Mouse (Mus musculus): ENCODE measurements around the gene Ulk2. TPM values are rescaled to one million over a fixed set of nuclear protein-coding genes. Genes with fewer than 3 reads are reported as not detected.
A peak's percentile ranks its signal among the peaks of the same experiment; 100 is the strongest.

Gene Ulk2
- 19.2 and 20.4 TPM in 2 replicates for polyA plus RNA-seq (2014; fragmentation: Nextera tagmentation; extraction: Ambion mirVana)

DNA sequence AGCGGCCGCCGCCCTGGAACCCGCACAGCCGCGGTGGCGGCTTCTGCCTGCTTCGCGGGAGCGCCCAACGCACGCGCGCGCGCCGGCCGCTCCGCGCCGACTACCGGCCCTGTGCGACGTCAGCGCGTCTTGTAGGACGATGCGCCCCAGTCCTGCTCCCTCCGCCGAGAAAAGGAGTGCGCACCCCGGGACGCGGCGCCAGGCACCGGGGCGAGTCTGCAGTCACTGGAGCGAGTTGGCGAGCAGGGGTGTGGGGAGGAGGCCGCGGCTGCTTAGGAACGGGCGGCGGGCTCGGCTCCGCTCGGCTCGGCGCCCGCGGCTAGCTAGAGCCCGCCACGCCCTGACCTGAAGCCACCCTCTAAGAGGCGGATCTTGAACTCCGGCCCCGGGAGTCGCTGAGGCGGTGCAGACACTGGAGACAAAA is at the start of gene Ulk2:
TSS of gene Ulk2 (minus strand) at position 86 of the 424 bp plus-strand sequence.
- no peaks in the 10 kb centered on the region; the same call in 1 of the 2 replicates for H3K36me3 ChIP-seq (ENCODE audit: control insufficient read depth, insufficient read depth, low read length)
- H3K4me2 ChIP-seq (replicated peaks; ENCODE audit: low read depth, low read length): peak within 1 kb of the TSS; percentile 52
- WGBS: under 1% methylated on average over 57 of the region's 58 CpGs
- no peaks in the 10 kb centered on the region for H3K27me3 ChIP-seq (ENCODE audit: control insufficient read depth, insufficient read depth, low read length)
- H3K27ac ChIP-seq (ENCODE audit: low read length): peak within 1 kb of the TSS; percentile 80
- peak within 1 kb of the TSS; percentile 94 for H3K4me3 ChIP-seq (ENCODE audit: low read depth, low read length)
- H3K9me3 ChIP-seq (ENCODE audit: control insufficient read depth, low read depth, low read length): no peaks in the 10 kb centered on the region
- peaks cover 5% of the 10 kb centered on the region; the same call in 1 of the 2 replicates for H3K4me1 ChIP-seq (ENCODE audit: control insufficient read depth, insufficient read depth, low read length)
- ATAC-seq (ENCODE audit: insufficient number of reproducible peaks, insufficient read depth, low FRiP score, low read depth): peak; percentile 87
- H3K9ac ChIP-seq (replicated peaks; ENCODE audit: low read depth, low read length): peak within 1 kb of the TSS; percentile 94

DNA sequence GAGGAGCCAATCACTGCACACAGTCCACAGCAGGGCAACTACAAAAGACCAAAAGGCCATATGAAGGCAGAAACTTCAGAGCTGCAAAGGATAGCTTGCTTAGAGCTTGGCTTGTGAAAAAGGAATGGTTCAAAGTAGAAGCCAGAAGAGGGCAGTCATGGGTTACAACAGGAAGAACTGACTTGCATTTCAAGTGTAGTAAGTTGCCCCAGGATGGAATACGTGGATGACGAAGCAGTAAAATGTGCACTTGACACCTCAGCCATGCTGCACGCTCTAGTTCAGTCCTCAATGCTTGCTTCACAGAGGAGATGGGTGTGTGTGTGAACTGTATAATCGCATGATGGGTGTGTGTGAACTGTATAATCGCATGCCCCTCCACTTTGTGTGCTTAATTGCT is 27.3 kb upstream of the Ulk2 start:
- no peak overlapping the region for H3K4me2 ChIP-seq (replicated peaks; ENCODE audit: low read depth, low read length)
- WGBS: 79% methylated on average over 5 of the region's 5 CpGs
- peaks cover 33% of the 10 kb centered on the region for H3K36me3 ChIP-seq (ENCODE audit: control insufficient read depth, insufficient read depth, low read length)
- no peaks in the 10 kb centered on the region for H3K27me3 ChIP-seq (ENCODE audit: control insufficient read depth, insufficient read depth, low read length)
- H3K9ac ChIP-seq (replicated peaks; ENCODE audit: low read depth, low read length): no peak overlapping the region
- H3K4me1 ChIP-seq (ENCODE audit: control insufficient read depth, insufficient read depth, low read length): no peaks in the 10 kb centered on the region
- no peak overlapping the region for H3K4me3 ChIP-seq (ENCODE audit: low read depth, low read length)
- no peak overlapping the region for H3K27ac ChIP-seq (ENCODE audit: low read length)
- H3K9me3 ChIP-seq (ENCODE audit: control insufficient read depth, low read depth, low read length): no peaks in the 10 kb centered on the region
- ATAC-seq (ENCODE audit: insufficient number of reproducible peaks, insufficient read depth, low FRiP score, low read depth): no peak

DNA sequence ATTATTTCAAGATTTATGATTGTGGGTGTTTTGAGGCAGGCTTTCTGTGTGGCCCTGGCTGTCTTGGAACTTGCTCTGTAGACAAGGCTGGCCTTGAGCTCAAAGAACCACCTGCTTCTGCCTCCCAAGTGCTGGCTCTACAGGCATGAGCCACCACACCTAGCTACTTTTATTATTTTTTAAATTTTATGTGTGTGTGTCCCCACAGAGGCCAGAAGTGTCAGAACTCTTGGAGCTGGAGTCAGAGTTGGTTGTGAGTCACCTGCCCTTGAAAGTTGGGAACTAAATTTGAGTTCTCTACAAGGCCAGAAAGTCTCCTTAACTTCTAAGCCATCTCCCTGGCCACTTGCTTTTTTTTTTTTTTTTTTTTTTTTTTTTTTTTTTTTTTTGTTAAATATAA is 25.0 kb upstream of the Ulk2 start:
- Histone ChIP-seq H3K4me3 (ENCODE audit: low read depth, low read length) (no peak overlapping the region), H3K36me3 (ENCODE audit: control insufficient read depth, insufficient read depth, low read length) (peaks cover 24% of the 10 kb centered on the region), H3K27ac (ENCODE audit: low read length) (no peak overlapping the region), H3K4me1 (ENCODE audit: control insufficient read depth, insufficient read depth, low read length) (no peaks in the 10 kb centered on the region), H3K27me3 (ENCODE audit: control insufficient read depth, insufficient read depth, low read length) (no peaks in the 10 kb centered on the region), H3K4me2 (replicated peaks; ENCODE audit: low read depth, low read length) (no peak overlapping the region), H3K9ac (replicated peaks; ENCODE audit: low read depth, low read length) (no peak overlapping the region), H3K9me3 (ENCODE audit: control insufficient read depth, low read depth, low read length) (no peaks in the 10 kb centered on the region)
- ATAC-seq (ENCODE audit: insufficient number of reproducible peaks, insufficient read depth, low FRiP score, low read depth): no peak

DNA sequence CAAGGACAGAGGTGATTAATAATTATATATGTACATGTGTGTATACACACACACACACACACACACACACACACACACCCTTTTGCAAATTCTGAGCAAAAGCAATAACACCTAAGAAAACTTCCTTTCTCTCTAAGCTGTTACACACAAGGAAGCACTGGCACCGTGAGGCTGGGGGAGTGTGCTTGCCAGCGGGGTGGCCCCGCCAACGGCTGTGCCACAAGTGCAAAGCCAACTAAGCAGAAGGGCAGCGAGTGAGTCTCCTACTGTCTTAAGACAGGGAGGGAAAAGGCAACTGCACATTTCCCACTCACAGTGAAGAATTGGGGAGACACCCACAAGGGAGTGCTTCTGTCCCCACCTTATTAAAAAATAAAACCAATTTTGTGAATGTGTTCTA is 17.0 kb upstream of the Ulk2 start:
- ATAC-seq (ENCODE audit: insufficient number of reproducible peaks, insufficient read depth, low FRiP score, low read depth): no peak
- H3K27me3 ChIP-seq (ENCODE audit: control insufficient read depth, insufficient read depth, low read length): no peaks in the 10 kb centered on the region
- no peak overlapping the region for H3K27ac ChIP-seq (ENCODE audit: low read length)
- H3K36me3 ChIP-seq (ENCODE audit: control insufficient read depth, insufficient read depth, low read length): peaks cover 53% of the 10 kb centered on the region
- H3K4me1 ChIP-seq (ENCODE audit: control insufficient read depth, insufficient read depth, low read length): no peaks in the 10 kb centered on the region
- no peak overlapping the region for H3K9ac ChIP-seq (replicated peaks; ENCODE audit: low read depth, low read length)
- WGBS: 94% methylated on average over 5 of the region's 5 CpGs
- no peak overlapping the region for H3K4me3 ChIP-seq (ENCODE audit: low read depth, low read length)
- H3K4me2 ChIP-seq (replicated peaks; ENCODE audit: low read depth, low read length): no peak overlapping the region
- H3K9me3 ChIP-seq (ENCODE audit: control insufficient read depth, low read depth, low read length): no peaks in the 10 kb centered on the region

DNA sequence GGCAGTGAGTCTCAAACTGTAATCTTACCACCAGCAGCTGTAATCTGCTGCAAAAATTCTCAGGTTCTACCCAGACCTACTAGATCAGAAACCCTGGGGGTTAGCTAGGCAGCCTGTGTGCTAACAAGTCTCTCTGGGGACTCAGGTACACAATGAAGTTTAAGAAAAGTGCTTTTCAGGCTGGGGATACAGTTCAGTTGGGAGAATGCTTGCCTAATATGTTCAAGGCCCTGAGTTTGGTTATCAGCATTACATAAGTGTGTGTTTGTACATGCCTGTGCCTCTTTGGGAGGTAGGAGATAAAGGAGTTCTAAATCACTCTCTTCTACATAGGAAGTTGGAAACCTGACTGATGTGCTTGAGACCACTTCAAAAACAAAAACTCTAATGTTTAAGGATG is 12.0 kb upstream of the Ulk2 start:
- no peak overlapping the region for H3K4me2 ChIP-seq (replicated peaks; ENCODE audit: low read depth, low read length)
- no peak for ATAC-seq (ENCODE audit: insufficient number of reproducible peaks, insufficient read depth, low FRiP score, low read depth)
- H3K4me3 ChIP-seq (ENCODE audit: low read depth, low read length): no peak overlapping the region
- no peak overlapping the region for H3K9ac ChIP-seq (replicated peaks; ENCODE audit: low read depth, low read length)
- peaks cover 25% of the 10 kb centered on the region for H3K36me3 ChIP-seq (ENCODE audit: control insufficient read depth, insufficient read depth, low read length)
- no peak overlapping the region for H3K27ac ChIP-seq (ENCODE audit: low read length)
- H3K4me1 ChIP-seq (ENCODE audit: control insufficient read depth, insufficient read depth, low read length): no peaks in the 10 kb centered on the region
- H3K9me3 ChIP-seq (ENCODE audit: control insufficient read depth, low read depth, low read length): no peaks in the 10 kb centered on the region
- no peaks in the 10 kb centered on the region for H3K27me3 ChIP-seq (ENCODE audit: control insufficient read depth, insufficient read depth, low read length)

DNA sequence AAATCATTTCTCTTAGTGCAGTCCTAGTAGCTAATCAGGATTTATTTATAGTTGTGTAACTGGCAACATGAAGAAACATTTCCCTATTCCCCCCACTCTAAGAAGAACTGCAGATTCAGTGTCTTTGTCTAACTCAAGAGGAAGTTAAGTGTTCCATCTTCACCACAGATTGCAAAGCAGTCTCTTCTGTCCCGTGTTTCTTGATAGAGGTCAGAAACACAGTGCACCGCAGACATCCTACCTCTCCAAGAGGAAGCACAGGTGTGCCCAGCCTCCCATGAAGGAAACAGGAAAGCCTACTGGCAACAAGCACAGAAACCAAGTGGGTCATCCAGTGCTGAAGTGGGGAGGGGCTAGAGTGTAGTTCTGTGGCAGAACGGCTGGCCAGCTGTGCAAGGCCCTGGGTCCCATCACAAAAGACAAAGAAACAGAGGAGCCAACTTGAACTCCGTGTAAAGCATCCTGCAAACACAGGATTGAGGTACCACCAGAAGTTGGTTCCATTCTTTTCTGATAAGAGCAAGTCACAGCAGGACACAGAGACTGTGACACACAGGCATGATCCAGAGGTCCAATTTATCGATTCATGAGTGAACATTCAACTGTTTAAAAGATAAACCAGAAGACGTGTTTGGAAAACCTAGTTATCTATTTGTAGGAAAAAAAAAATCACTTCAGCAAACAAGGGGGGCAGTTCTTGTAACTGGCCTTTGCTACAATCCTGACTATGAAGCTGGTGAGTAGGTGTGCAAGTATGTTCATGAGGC is 7.1 kb upstream of the Ulk2 start:
- no peak overlapping the region for H3K4me3 ChIP-seq (ENCODE audit: low read depth, low read length)
- H3K27ac ChIP-seq (ENCODE audit: low read length): no peak overlapping the region
- no peaks in the 10 kb centered on the region for H3K36me3 ChIP-seq (ENCODE audit: control insufficient read depth, insufficient read depth, low read length)
- H3K9me3 ChIP-seq (ENCODE audit: control insufficient read depth, low read depth, low read length): no peaks in the 10 kb centered on the region
- 70% methylated on average over 6 of the region's 6 CpGs for WGBS
- ATAC-seq (ENCODE audit: insufficient number of reproducible peaks, insufficient read depth, low FRiP score, low read depth): no peak
- H3K27me3 ChIP-seq (ENCODE audit: control insufficient read depth, insufficient read depth, low read length): no peaks in the 10 kb centered on the region
- H3K4me2 ChIP-seq (replicated peaks; ENCODE audit: low read depth, low read length): no peak overlapping the region
- H3K4me1 ChIP-seq (ENCODE audit: control insufficient read depth, insufficient read depth, low read length): no peaks in the 10 kb centered on the region
- no peak overlapping the region for H3K9ac ChIP-seq (replicated peaks; ENCODE audit: low read depth, low read length)

DNA sequence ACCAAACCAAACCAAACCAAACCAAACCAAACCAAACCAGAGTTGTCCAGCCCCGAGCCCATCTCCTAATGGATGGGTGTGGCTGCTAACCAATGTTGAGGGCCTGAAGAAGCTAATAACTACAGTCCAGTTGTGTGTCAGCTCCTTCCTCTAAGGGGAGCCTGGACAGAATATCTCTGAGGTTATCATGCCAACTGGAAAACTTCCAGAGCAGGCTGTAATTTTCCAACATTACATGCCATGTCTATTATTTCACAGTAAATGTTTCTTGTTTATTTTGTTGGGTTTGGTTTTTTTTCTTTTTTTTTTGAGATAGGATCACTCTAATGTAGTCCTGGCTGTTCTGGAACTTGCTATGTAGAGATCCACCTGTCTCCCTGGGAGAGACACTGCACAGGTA is 4.4 kb upstream of the Ulk2 start:
- no peaks in the 10 kb centered on the region for H3K4me1 ChIP-seq (ENCODE audit: control insufficient read depth, insufficient read depth, low read length)
- no peak overlapping the region for H3K4me2 ChIP-seq (replicated peaks; ENCODE audit: low read depth, low read length)
- no peak for ATAC-seq (ENCODE audit: insufficient number of reproducible peaks, insufficient read depth, low FRiP score, low read depth)
- H3K4me3 ChIP-seq (ENCODE audit: low read depth, low read length): no peak overlapping the region
- no peak overlapping the region for H3K27ac ChIP-seq (ENCODE audit: low read length)
- H3K36me3 ChIP-seq (ENCODE audit: control insufficient read depth, insufficient read depth, low read length): no peaks in the 10 kb centered on the region
- no peaks in the 10 kb centered on the region for H3K27me3 ChIP-seq (ENCODE audit: control insufficient read depth, insufficient read depth, low read length)
- no peak overlapping the region for H3K9ac ChIP-seq (replicated peaks; ENCODE audit: low read depth, low read length)
- no peaks in the 10 kb centered on the region for H3K9me3 ChIP-seq (ENCODE audit: control insufficient read depth, low read depth, low read length)
- 76% methylated on average over 1 of the region's 1 CpGs for WGBS

DNA sequence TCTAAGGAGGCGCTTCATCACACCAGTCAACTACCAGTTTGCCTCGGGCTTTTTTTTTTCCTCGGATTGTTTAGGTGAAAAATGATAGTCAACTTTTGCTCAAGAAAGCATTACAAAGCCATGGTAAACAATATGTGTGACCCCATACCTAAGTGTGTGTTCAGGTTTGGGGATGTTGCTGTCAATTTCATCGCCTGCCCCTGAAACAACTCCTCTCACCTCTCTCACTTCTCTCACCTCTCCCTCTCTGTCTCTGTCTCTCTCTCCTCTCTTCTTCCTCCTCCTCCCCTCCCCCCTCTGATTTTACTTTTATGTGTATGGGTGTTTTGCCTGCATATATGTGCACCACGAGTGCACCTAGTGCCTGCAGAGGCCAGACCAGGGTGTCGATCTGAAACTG is 666 bp upstream of the Ulk2 start:
- peaks cover 5% of the 10 kb centered on the region; the same call in 1 of the 2 replicates for H3K4me1 ChIP-seq (ENCODE audit: control insufficient read depth, insufficient read depth, low read length)
- H3K36me3 ChIP-seq (ENCODE audit: control insufficient read depth, insufficient read depth, low read length): no peaks in the 10 kb centered on the region
- no peaks in the 10 kb centered on the region for H3K9me3 ChIP-seq (ENCODE audit: control insufficient read depth, low read depth, low read length)
- H3K9ac ChIP-seq (replicated peaks; ENCODE audit: low read depth, low read length): peak overlapping the region; percentile 94
- peak overlapping the region; percentile 94 for H3K4me3 ChIP-seq (ENCODE audit: low read depth, low read length)
- WGBS: 41% methylated on average over 6 of the region's 6 CpGs
- H3K27me3 ChIP-seq (ENCODE audit: control insufficient read depth, insufficient read depth, low read length): no peaks in the 10 kb centered on the region
- no peak overlapping the region for H3K27ac ChIP-seq (ENCODE audit: low read length)
- no peak for ATAC-seq (ENCODE audit: insufficient number of reproducible peaks, insufficient read depth, low FRiP score, low read depth)
- H3K4me2 ChIP-seq (replicated peaks; ENCODE audit: low read depth, low read length): peak overlapping the region; percentile 52
